Mouse (Mus musculus) frontal cortex, postnatal 36 days (tissue): Measurements from ENCODE around the gene Cfap221.

Experiments used
- DNase-seq, 2 experiments: peaks; one replicate each; pipeline ENCODE4 v3.0.0; 2022; ENCODE audit warnings: low spot score in 2 of 2

The Cfap221 gene

GRCm38 (mm10) chr1:119902551-119903230 is 94.3 kb downstream of the Cfap221 start:
- no peak for DNase-seq

- DNase-seq, result peak; percentile 57 to 72
These were observed 97.6 kb downstream of the Cfap221 start for GRCm38 (mm10) chr1:119899195-119900123.

GRCm38 (mm10) chr1:119894936-119895335 is 102.1 kb downstream of the Cfap221 start:
- peak in 1 of 2 experiments; percentile 67 for DNase-seq

DNA sequence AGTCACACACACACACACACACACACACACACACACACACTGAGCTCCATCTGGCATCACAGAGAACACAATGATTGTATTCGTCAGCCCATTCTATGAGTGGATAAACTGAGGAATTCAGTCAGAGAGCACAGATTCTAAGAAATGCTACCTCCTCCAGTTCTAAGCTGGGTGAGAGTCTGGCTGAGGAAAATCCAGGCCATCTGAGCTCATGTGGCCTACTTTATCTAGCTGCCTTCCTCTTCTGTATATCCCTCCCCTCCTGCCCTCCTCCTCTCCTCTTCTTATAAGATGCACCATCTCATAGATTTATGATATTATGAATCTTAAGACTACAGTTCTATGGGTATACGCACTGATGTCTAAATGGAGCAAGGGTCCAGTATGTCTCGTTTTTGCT is 103.4 kb downstream of the Cfap221 start:
- DNase-seq, result no peak

- DNase-seq, result no peak
These were observed 104.1 kb downstream of the Cfap221 start for GRCm38 (mm10) chr1:119892933-119893332.

DNA sequence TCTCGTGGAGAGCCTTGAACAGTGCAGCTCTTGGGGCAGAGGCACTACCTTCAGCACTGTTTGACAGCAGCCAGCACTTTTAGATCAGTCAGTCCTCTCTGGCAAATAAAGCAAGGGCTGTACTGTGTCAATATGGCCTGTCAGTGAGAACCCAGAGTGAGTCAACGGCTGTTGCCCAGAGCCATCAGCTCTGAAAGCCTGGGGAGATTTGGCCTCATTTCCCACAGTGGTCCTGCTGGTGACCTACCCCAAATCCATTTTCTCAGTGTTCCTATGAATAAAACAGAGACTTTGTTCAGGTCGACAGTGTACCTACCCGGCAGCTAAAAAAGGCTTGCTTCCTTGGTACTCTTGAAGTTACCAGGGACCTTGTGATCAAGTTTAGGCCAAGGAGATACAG is 105.2 kb downstream of the Cfap221 start:
- DNase-seq, result no peak

DNA sequence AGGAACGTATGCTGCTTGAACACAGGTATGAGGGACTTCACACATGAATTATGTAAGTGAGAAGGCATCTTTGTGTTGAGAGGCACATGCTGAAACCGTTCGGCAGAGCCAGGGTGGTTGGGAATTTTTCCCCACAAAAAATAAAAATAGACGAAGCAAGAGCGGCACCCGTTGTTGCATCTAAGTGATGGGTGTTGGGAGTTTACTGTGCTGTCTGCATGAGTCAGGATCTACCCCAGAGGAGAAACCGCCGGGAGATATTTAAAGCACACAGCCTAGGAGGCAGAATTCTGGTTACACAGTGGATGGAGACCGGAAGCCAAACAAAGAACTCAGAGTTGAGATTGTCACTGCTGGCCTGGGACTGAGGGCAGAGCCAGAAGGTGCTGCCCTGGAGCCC is 105.9 kb downstream of the Cfap221 start:
- peak; percentile 57 to 79 for DNase-seq

GRCm38 (mm10) chr1:119889347-119889746 is 107.7 kb downstream of the Cfap221 start:
- no peak for DNase-seq

- no peak for DNase-seq
These were observed 110.7 kb downstream of the Cfap221 start for GRCm38 (mm10) chr1:119886320-119886719.

DNA sequence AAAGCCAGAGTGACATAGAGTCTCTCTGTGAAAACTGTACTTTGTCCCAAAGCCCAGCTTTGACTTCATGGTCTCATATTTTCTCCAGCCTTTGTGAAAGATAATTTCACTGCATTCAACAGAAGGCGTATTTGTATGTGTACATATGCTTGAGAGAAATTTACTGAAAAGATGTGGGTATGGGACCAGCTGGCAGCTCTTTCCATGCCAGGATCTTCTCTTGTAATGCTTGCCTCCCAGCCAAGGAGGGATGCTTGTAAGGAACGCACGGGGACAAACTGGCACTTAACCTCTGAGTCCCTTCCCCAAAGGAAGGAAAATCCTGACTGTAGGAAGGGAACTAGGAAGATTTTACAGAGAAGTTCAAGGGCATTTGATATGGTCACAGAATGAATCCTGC is 112.8 kb downstream of the Cfap221 start:
- DNase-seq, result peak in 1 of 2 experiments; percentile 65

- peak; percentile 55 to 70 for DNase-seq
These were observed 118.1 kb downstream of the Cfap221 start for GRCm38 (mm10) chr1:119878909-119879308.

DNA sequence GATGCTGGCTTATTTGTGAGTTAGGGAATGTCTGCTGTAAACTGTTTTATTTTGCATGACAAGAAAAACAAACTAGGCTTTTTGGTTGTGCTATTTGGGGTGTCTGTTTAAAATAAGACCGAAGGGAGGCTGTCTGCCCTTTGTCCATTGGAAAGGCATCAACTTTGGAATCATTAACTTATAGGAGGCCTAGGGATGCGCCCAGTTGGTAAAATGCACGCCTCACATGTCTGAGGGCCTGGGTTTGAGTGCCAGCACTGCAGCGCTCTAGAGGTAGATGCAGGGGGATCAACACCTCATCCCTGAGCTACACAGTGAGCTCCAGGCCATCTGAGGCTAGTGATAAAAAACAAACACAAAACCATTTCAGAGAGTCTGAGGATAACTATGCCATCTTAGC is 119.6 kb downstream of the Cfap221 start:
- no peak for DNase-seq
